Mouse (Mus musculus): Measurements from ENCODE around the gene Jag2. TPM values are rescaled to one million over a fixed set of nuclear protein-coding genes. Genes with fewer than 3 reads are reported as not detected.
A peak's percentile ranks its signal among the peaks of the same experiment; 100 is the strongest.

Gene Jag2
- 5.3 and 7.5 TPM in 2 replicates for polyA plus RNA-seq (2014; fragmentation: Nextera tagmentation; extraction: Ambion mirVana)

GRCm38 (mm10) chr12:112929562-112930352 is at the start of gene Jag2:
Jag2 (minus strand) TSS chr12:112929776.
- peak; percentile 72 for DNase-seq (ENCODE audit: low spot score)
- peak; percentile 61 for ATAC-seq
- Histone ChIP-seq H3K27ac (ENCODE audit: low read depth, low read length) (peak within 1 kb of the TSS; percentile 65), H3K9me3 (replicated peaks; ENCODE audit: control insufficient read depth, low read length) (no peaks in the 10 kb centered on the region), H3K36me3 (ENCODE audit: control insufficient read depth, insufficient read depth, low read length) (no peaks in the 10 kb centered on the region), H3K4me1 (ENCODE audit: control insufficient read depth, insufficient read depth, low read length) (peaks cover 8% of the 10 kb centered on the region), H3K27me3 (replicated peaks; ENCODE audit: control insufficient read depth, insufficient read depth, low read length) (peaks cover 41% of the 10 kb centered on the region), H3K9ac (ENCODE audit: low read length) (peak within 1 kb of the TSS; percentile 71), H3K4me2 (ENCODE audit: low read length) (peak within 1 kb of the TSS; percentile 75), H3K4me3 (ENCODE audit: low read depth, low read length) (peak within 1 kb of the TSS; percentile 58)
- WGBS, result under 1% methylated on average over 61 of the region's 85 CpGs

- Histone ChIP-seq H3K27me3 (replicated peaks; ENCODE audit: control insufficient read depth, insufficient read depth, low read length) (no peaks in the 10 kb centered on the region), H3K4me1 (ENCODE audit: control insufficient read depth, insufficient read depth, low read length) (peaks cover 5% of the 10 kb centered on the region), H3K4me2 (ENCODE audit: low read length) (peak overlapping the region; percentile 86), H3K27ac (ENCODE audit: low read depth, low read length) (peak overlapping the region; percentile 94), H3K4me3 (ENCODE audit: low read depth, low read length) (peak overlapping the region; percentile 69), H3K9me3 (replicated peaks; ENCODE audit: control insufficient read depth, low read length) (no peaks in the 10 kb centered on the region), H3K9ac (ENCODE audit: low read length) (peak overlapping the region; percentile 84), H3K36me3 (ENCODE audit: control insufficient read depth, insufficient read depth, low read length) (peaks cover 76% of the 10 kb centered on the region)
- no peak for ATAC-seq
- 39% methylated on average over 12 of the region's 12 CpGs for WGBS
- DNase-seq (ENCODE audit: low spot score), result no peak
These were observed 47.6 kb upstream of the Jag2 start for GRCm38 (mm10) chr12:112977156-112977555.

- WGBS, result under 1% methylated on average over 79 of the region's 80 CpGs
These were observed 46.9 kb upstream of the Jag2 start, which contains the start of gene Btbd6 for GRCm38 (mm10) chr12:112976371-112977073. Btbd6 (plus strand) TSS chr12:112976482.

GRCm38 (mm10) chr12:112974736-112975135 is 45.2 kb upstream of the Jag2 start:
- ATAC-seq (no peak), DNase-seq (ENCODE audit: low spot score) (no peak)
- Histone ChIP-seq H3K36me3 (ENCODE audit: control insufficient read depth, insufficient read depth, low read length) (peaks cover 77% of the 10 kb centered on the region), H3K4me1 (ENCODE audit: control insufficient read depth, insufficient read depth, low read length) (peaks cover 5% of the 10 kb centered on the region), H3K4me3 (ENCODE audit: low read depth, low read length) (no peak overlapping the region), H3K4me2 (ENCODE audit: low read length) (no peak overlapping the region), H3K27me3 (replicated peaks; ENCODE audit: control insufficient read depth, insufficient read depth, low read length) (no peaks in the 10 kb centered on the region), H3K9me3 (replicated peaks; ENCODE audit: control insufficient read depth, low read length) (no peaks in the 10 kb centered on the region), H3K27ac (ENCODE audit: low read depth, low read length) (no peak overlapping the region), H3K9ac (ENCODE audit: low read length) (no peak overlapping the region)
- WGBS, result 92% methylated on average over 9 of the region's 9 CpGs

More at GRCm38 (mm10) chr12:112976371-112977073, 46.9 kb upstream of the Jag2 start, which contains the start of gene Btbd6:
- H3K4me2 ChIP-seq (ENCODE audit: low read length), result peak within 1 kb of the TSS; percentile 86
- H3K9me3 ChIP-seq (replicated peaks; ENCODE audit: control insufficient read depth, low read length), result no peaks in the 10 kb centered on the region
- H3K27ac ChIP-seq (ENCODE audit: low read depth, low read length), result peak within 1 kb of the TSS; percentile 94
- ATAC-seq (peak; percentile 98), DNase-seq (ENCODE audit: low spot score) (peak; percentile 93)
- peaks cover 76% of the 10 kb centered on the region for H3K36me3 ChIP-seq (ENCODE audit: control insufficient read depth, insufficient read depth, low read length)
- H3K4me1 ChIP-seq (ENCODE audit: control insufficient read depth, insufficient read depth, low read length), result peaks cover 5% of the 10 kb centered on the region
- no peaks in the 10 kb centered on the region for H3K27me3 ChIP-seq (replicated peaks; ENCODE audit: control insufficient read depth, insufficient read depth, low read length)
- H3K4me3 ChIP-seq (ENCODE audit: low read depth, low read length), result peak within 1 kb of the TSS; percentile 69
- peak within 1 kb of the TSS; percentile 84 for H3K9ac ChIP-seq (ENCODE audit: low read length)

- ATAC-seq, result no peak
- Histone ChIP-seq H3K9me3 (replicated peaks; ENCODE audit: control insufficient read depth, low read length) (no peaks in the 10 kb centered on the region), H3K9ac (ENCODE audit: low read length) (no peak overlapping the region), H3K4me3 (ENCODE audit: low read depth, low read length) (no peak overlapping the region), H3K27me3 (replicated peaks; ENCODE audit: control insufficient read depth, insufficient read depth, low read length) (no peaks in the 10 kb centered on the region), H3K4me1 (ENCODE audit: control insufficient read depth, insufficient read depth, low read length) (no peaks in the 10 kb centered on the region), H3K36me3 (ENCODE audit: control insufficient read depth, insufficient read depth, low read length) (peaks cover 98% of the 10 kb centered on the region), H3K4me2 (ENCODE audit: low read length) (no peak overlapping the region), H3K27ac (ENCODE audit: low read depth, low read length) (no peak overlapping the region)
- WGBS, result 90% methylated on average over 6 of the region's 6 CpGs
- no peak for DNase-seq (ENCODE audit: low spot score)
These were observed 40.0 kb upstream of the Jag2 start for GRCm38 (mm10) chr12:112969616-112970015.

GRCm38 (mm10) chr12:112968943-112969342 is 39.4 kb upstream of the Jag2 start:
- peaks cover 98% of the 10 kb centered on the region for H3K36me3 ChIP-seq (ENCODE audit: control insufficient read depth, insufficient read depth, low read length)
- ATAC-seq (no peak), DNase-seq (ENCODE audit: low spot score) (no peak)
- H3K9ac ChIP-seq (ENCODE audit: low read length), result no peak overlapping the region
- WGBS, result 88% methylated on average over 8 of the region's 8 CpGs
- no peak overlapping the region for H3K27ac ChIP-seq (ENCODE audit: low read depth, low read length)
- no peak overlapping the region for H3K4me2 ChIP-seq (ENCODE audit: low read length)
- no peak overlapping the region for H3K4me3 ChIP-seq (ENCODE audit: low read depth, low read length)
- no peaks in the 10 kb centered on the region for H3K4me1 ChIP-seq (ENCODE audit: control insufficient read depth, insufficient read depth, low read length)
- no peaks in the 10 kb centered on the region for H3K9me3 ChIP-seq (replicated peaks; ENCODE audit: control insufficient read depth, low read length)
- H3K27me3 ChIP-seq (replicated peaks; ENCODE audit: control insufficient read depth, insufficient read depth, low read length), result no peaks in the 10 kb centered on the region

- Histone ChIP-seq H3K36me3 (ENCODE audit: control insufficient read depth, insufficient read depth, low read length) (peaks cover 98% of the 10 kb centered on the region), H3K27ac (ENCODE audit: low read depth, low read length) (no peak overlapping the region), H3K9ac (ENCODE audit: low read length) (no peak overlapping the region), H3K4me3 (ENCODE audit: low read depth, low read length) (no peak overlapping the region), H3K4me1 (ENCODE audit: control insufficient read depth, insufficient read depth, low read length) (no peaks in the 10 kb centered on the region), H3K9me3 (replicated peaks; ENCODE audit: control insufficient read depth, low read length) (no peaks in the 10 kb centered on the region), H3K4me2 (ENCODE audit: low read length) (no peak overlapping the region), H3K27me3 (replicated peaks; ENCODE audit: control insufficient read depth, insufficient read depth, low read length) (no peaks in the 10 kb centered on the region)
- ATAC-seq, result no peak
- DNase-seq (ENCODE audit: low spot score), result no peak
- WGBS, result 89% methylated on average over 13 of the region's 13 CpGs
These were observed 36.2 kb upstream of the Jag2 start for GRCm38 (mm10) chr12:112965783-112966182.

GRCm38 (mm10) chr12:112961872-112962271 is 32.3 kb upstream of the Jag2 start:
- Histone ChIP-seq H3K27me3 (replicated peaks; ENCODE audit: control insufficient read depth, insufficient read depth, low read length) (no peaks in the 10 kb centered on the region), H3K9ac (ENCODE audit: low read length) (no peak overlapping the region), H3K9me3 (replicated peaks; ENCODE audit: control insufficient read depth, low read length) (no peaks in the 10 kb centered on the region), H3K4me2 (ENCODE audit: low read length) (no peak overlapping the region), H3K36me3 (ENCODE audit: control insufficient read depth, insufficient read depth, low read length) (peaks cover 81% of the 10 kb centered on the region), H3K4me3 (ENCODE audit: low read depth, low read length) (no peak overlapping the region), H3K27ac (ENCODE audit: low read depth, low read length) (no peak overlapping the region), H3K4me1 (ENCODE audit: control insufficient read depth, insufficient read depth, low read length) (no peaks in the 10 kb centered on the region)
- no peak for DNase-seq (ENCODE audit: low spot score)
- 90% methylated on average over 5 of the region's 5 CpGs for WGBS
- ATAC-seq, result no peak
